Mouse (Mus musculus) megakaryocyte-erythroid progenitor cell, adult 5-6 weeks (primary cell): ENCODE results near the gene Fam57a. TPM values are rescaled to one million over a fixed set of nuclear protein-coding genes. Genes with fewer than 3 reads are reported as not detected.

ENCODE experiments used
- total RNA-seq, 2 experiments: library from RNA; stranded (forward) in 1 of 2; stranded (reverse) in 1 of 2; fragments of 200-1000, 215-1000 nt in 1 of 2; fragments of >200 nt in 1 of 2; fragmentation: Nextera tagmentation in 1 of 2; gene quantifications; 2 replicates each; pipeline ENCODE4 v1.2.3; 2014 to 2017

Fam57a gene
- total RNA-seq, 2 experiments from 2014 or later = 2.1 to 3.0 TPM

Other genes with a start within 250 kb of the Fam57a start
- gene Rph3al, start 241.2 kb upstream of the Fam57a start, total RNA-seq (2014; fragmentation: Nextera tagmentation) = 7.2 and 8.3 TPM in 2 replicates
- gene Rph3al, start 241.2 kb upstream of the Fam57a start, total RNA-seq (2017) = 1.1 and 2.7 TPM in 2 replicates
- not detected in 2 replicates for gene 1700016K19Rik, start 179.8 kb upstream of the Fam57a start, total RNA-seq (2014; fragmentation: Nextera tagmentation)
- gene 1700016K19Rik, start 179.8 kb upstream of the Fam57a start, total RNA-seq (2017) = not detected in 2 replicates
- gene Rflnb, start 151.9 kb upstream of the Fam57a start, total RNA-seq (2014; fragmentation: Nextera tagmentation) = 1.2 TPM in 1 of 2 replicates, not detected in the other
- 0.95 and 1.5 TPM in 2 replicates for gene Rflnb, start 151.9 kb upstream of the Fam57a start, total RNA-seq (2017)
- gene Vps53, start within 50 bp of the Fam57a start, total RNA-seq (2014; fragmentation: Nextera tagmentation) = 44.1 and 46.5 TPM in 2 replicates
- 33.6 and 38.7 TPM in 2 replicates for gene Vps53, start within 50 bp of the Fam57a start, total RNA-seq (2017)
- not detected in 2 replicates for gene Dbil5, start 37.9 kb downstream of the Fam57a start, total RNA-seq (2014; fragmentation: Nextera tagmentation)
- gene Dbil5, start 37.9 kb downstream of the Fam57a start, total RNA-seq (2017) = not detected in 2 replicates
- gene Gemin4, start 38.0 kb downstream of the Fam57a start, total RNA-seq (2014; fragmentation: Nextera tagmentation) = 22.8 and 24.4 TPM in 2 replicates
- gene Gemin4, start 38.0 kb downstream of the Fam57a start, total RNA-seq (2017) = 22.4 and 26.6 TPM in 2 replicates
- gene Mrm3, start 64.0 kb downstream of the Fam57a start, total RNA-seq (2014; fragmentation: Nextera tagmentation) = 24.0 and 31.8 TPM in 2 replicates
- 58.5 and 63.2 TPM in 2 replicates for gene Mrm3, start 64.0 kb downstream of the Fam57a start, total RNA-seq (2017)
- 65.0 and 70.4 TPM in 2 replicates for gene Glod4, start 64.1 kb downstream of the Fam57a start, total RNA-seq (2014; fragmentation: Nextera tagmentation)
- gene Glod4, start 64.1 kb downstream of the Fam57a start, total RNA-seq (2017) = 203 and 253 TPM in 2 replicates
- 3.0 and 8.8 TPM in 2 replicates for gene Nxn, start 219.5 kb downstream of the Fam57a start, total RNA-seq (2014; fragmentation: Nextera tagmentation)
- gene Nxn, start 219.5 kb downstream of the Fam57a start, total RNA-seq (2017) = 4.0 and 4.5 TPM in 2 replicates
- 24.6 and 28.1 TPM in 2 replicates for gene Timm22, start 227.3 kb downstream of the Fam57a start, total RNA-seq (2014; fragmentation: Nextera tagmentation)
- 8.6 and 11.2 TPM in 2 replicates for gene Timm22, start 227.3 kb downstream of the Fam57a start, total RNA-seq (2017)